Mouse (Mus musculus) liver, adult 2 months (tissue): ENCODE results near the gene Apof. TPM values are rescaled to one million over a fixed set of nuclear protein-coding genes. Genes with fewer than 3 reads are reported as not detected.

Experiments used
- DNase-seq: peaks from one replicate; pipeline ENCODE4 v3.0.0-alpha.2; 2011; ENCODE audit warnings: low read depth, low spot score; ENCODE audit errors: extremely low read depth
- H3K27ac ChIP-seq: fragments of 200-500 bp; replicated peaks from 2 replicates; pipeline ENCODE4 v1.5.1; 2012; ENCODE audit warnings: low read depth, mild to moderate bottlenecking, control low read depth, inconsistent platforms, low read length; ENCODE audit not compliant: insufficient read depth
- H3K27me3 ChIP-seq: fragments of 200-500 bp; 2 replicates; pipeline ENCODE4 v1.6.1; 2012; ENCODE audit warnings: mild to moderate bottlenecking, moderate library complexity, low read length, inconsistent platforms; ENCODE audit not compliant: control insufficient read depth, insufficient read depth
- H3K36me3 ChIP-seq: fragments of 200-500 bp; 2 replicates; pipeline ENCODE4 v1.6.1; 2012; ENCODE audit warnings: low read length, inconsistent platforms; ENCODE audit not compliant: control insufficient read depth, insufficient read depth
- H3K4me1 ChIP-seq: fragments of 200-500 bp; 2 replicates; pipeline ENCODE4 v1.6.1; 2011; ENCODE audit warnings: low read length; ENCODE audit not compliant: control insufficient read depth, insufficient read depth
- H3K4me3 ChIP-seq: fragments of 200-500 bp; 2 replicates; pipeline ENCODE4 v1.5.1; 2011; ENCODE audit warnings: low read depth, mild to moderate bottlenecking, control low read depth, low read length, moderate library complexity; ENCODE audit not compliant: insufficient read depth
- H3K79me2 ChIP-seq: fragments of 200-500 bp; 2 replicates; pipeline ENCODE4 v1.6.1; 2012; ENCODE audit warnings: inconsistent platforms, mild to moderate bottlenecking, low read length, moderate library complexity; ENCODE audit not compliant: control insufficient read depth, insufficient read depth
- H3K9ac ChIP-seq: fragments of 200-500 bp; 2 replicates; pipeline ENCODE4 v1.6.1; 2012; ENCODE audit warnings: low read depth, mild to moderate bottlenecking, control low read depth, inconsistent platforms, low read length
- CTCF ChIP-seq: fragments of 200-500 bp; IDR thresholded peaks from 2 replicates; pipeline ENCODE4 v1.5.1; 2011; ENCODE audit warnings: low read depth, low read length, control low read depth
- POLR2A ChIP-seq: fragments of 200-500 bp; IDR thresholded peaks from 2 replicates; pipeline ENCODE4 v1.6.1; 2011; ENCODE audit warnings: low read length, control low read depth; ENCODE audit not compliant: insufficient read depth; ENCODE audit errors: extremely low read depth
- WGBS: fragments of 180-500 bp; shearing (Covaris S2); methylation state at CpG from one replicate; pipeline ENCODE4 v1.1.7; 2018; 5-methylcytosine and 5-hydroxymethylcytosine counted together
- polyA plus RNA-seq: library from polyadenylated mRNA; depleted of rRNA; stranded (reverse); fragments of >200 nt; gene quantifications from 2 replicates; pipeline ENCODE4 v1.2.3, GENCODE M21; 2012
- total RNA-seq: library from RNA; depleted of rRNA; stranded (reverse); fragments of >200 nt; gene quantifications from 2 replicates; pipeline ENCODE4 v1.2.3, GENCODE M21; 2014

Gene Apof
- total and polyA plus RNA-seq, 2 experiments: 1,422 to 2,079 TPM

- Histone ChIP-seq H3K4me1 (no peaks in the 10 kb centered on the region), H3K27me3 (no peaks in the 10 kb centered on the region), H3K79me2 (no peaks in the 10 kb centered on the region), H3K9ac (no peak overlapping the region), H3K4me3 (no peak overlapping the region), H3K36me3 (no peaks in the 10 kb centered on the region), H3K27ac (no peak overlapping the region)
- TF ChIP-seq POLR2A: no peak
- no peak for TF ChIP-seq CTCF
- DNase-seq: no peak
- 87% methylated on average over 12 of the region's 12 CpGs for WGBS
Measured at GRCm38 (mm10) chr10:128230582-128230981, 37.9 kb upstream of the Apof start.

GRCm38 (mm10) chr10:128231146-128231545 is 37.3 kb upstream of the Apof start:
- Histone ChIP-seq H3K27ac (no peak overlapping the region), H3K36me3 (no peaks in the 10 kb centered on the region), H3K27me3 (no peaks in the 10 kb centered on the region), H3K9ac (no peak overlapping the region), H3K4me3 (no peak overlapping the region), H3K4me1 (no peaks in the 10 kb centered on the region), H3K79me2 (no peaks in the 10 kb centered on the region)
- TF ChIP-seq POLR2A (no peak), CTCF (no peak)
- DNase-seq: no peak
- 11% methylated on average over 5 of the region's 5 CpGs for WGBS

- DNase-seq: peak; percentile 74
- TF ChIP-seq POLR2A (peak; percentile 68), CTCF (no peak)
- peak within 1 kb of the TSS; percentile 97 for H3K27ac ChIP-seq
- no peaks in the 10 kb centered on the region for H3K27me3 ChIP-seq
- H3K4me1 ChIP-seq: no peaks in the 10 kb centered on the region
- H3K36me3 ChIP-seq: no peaks in the 10 kb centered on the region
- no peaks in the 10 kb centered on the region for H3K79me2 ChIP-seq
- WGBS: under 1% methylated on average over 58 of the region's 58 CpGs
- H3K9ac ChIP-seq: peak within 1 kb of the TSS; percentile 93
- peak within 1 kb of the TSS; percentile 82 for H3K4me3 ChIP-seq
Measured at GRCm38 (mm10) chr10:128231697-128232419, 36.6 kb upstream of the Apof start, which contains the start of gene Timeless. Gene Timeless (plus strand): TSS chr10:128232065.

GRCm38 (mm10) chr10:128232420-128232985 is 36.0 kb upstream of the Apof start:
- TF ChIP-seq POLR2A (no peak), CTCF (peak; percentile 56)
- peak; percentile 86 for DNase-seq
- H3K79me2 ChIP-seq: no peaks in the 10 kb centered on the region
- H3K36me3 ChIP-seq: no peaks in the 10 kb centered on the region
- under 1% methylated on average over 14 of the region's 14 CpGs for WGBS
- peak overlapping the region; percentile 97 for H3K27ac ChIP-seq
- H3K9ac ChIP-seq: peak overlapping the region; percentile 93
- H3K27me3 ChIP-seq: no peaks in the 10 kb centered on the region
- H3K4me1 ChIP-seq: no peaks in the 10 kb centered on the region
- peak overlapping the region; percentile 82 for H3K4me3 ChIP-seq

- TF ChIP-seq CTCF (no peak), POLR2A (no peak)
- DNase-seq: no peak
- no peak overlapping the region for H3K27ac ChIP-seq
- no peak overlapping the region for H3K9ac ChIP-seq
- no peaks in the 10 kb centered on the region for H3K27me3 ChIP-seq
- no peaks in the 10 kb centered on the region for H3K79me2 ChIP-seq
- H3K4me3 ChIP-seq: no peak overlapping the region
- no peaks in the 10 kb centered on the region for H3K36me3 ChIP-seq
- no peaks in the 10 kb centered on the region for H3K4me1 ChIP-seq
- 74% methylated on average over 4 of the region's 4 CpGs for WGBS
Measured at GRCm38 (mm10) chr10:128236321-128236720, 32.1 kb upstream of the Apof start.

GRCm38 (mm10) chr10:128237807-128238480 is 30.5 kb upstream of the Apof start:
- H3K36me3 ChIP-seq: no peaks in the 10 kb centered on the region
- H3K27ac ChIP-seq: no peak overlapping the region
- no peaks in the 10 kb centered on the region for H3K79me2 ChIP-seq
- H3K4me3 ChIP-seq: no peak overlapping the region
- no peaks in the 10 kb centered on the region for H3K27me3 ChIP-seq
- H3K9ac ChIP-seq: no peak overlapping the region
- TF ChIP-seq POLR2A (no peak), CTCF (no peak)
- no peaks in the 10 kb centered on the region for H3K4me1 ChIP-seq
- DNase-seq: no peak
- WGBS: 79% methylated on average over 15 of the region's 15 CpGs
